Mouse (Mus musculus): ENCODE results near the gene Farp1. TPM values are rescaled to one million over a fixed set of nuclear protein-coding genes. Genes with fewer than 3 reads are reported as not detected.

The Farp1 gene
- polyA plus RNA-seq, 1 experiment = 28.8 TPM

DNA sequence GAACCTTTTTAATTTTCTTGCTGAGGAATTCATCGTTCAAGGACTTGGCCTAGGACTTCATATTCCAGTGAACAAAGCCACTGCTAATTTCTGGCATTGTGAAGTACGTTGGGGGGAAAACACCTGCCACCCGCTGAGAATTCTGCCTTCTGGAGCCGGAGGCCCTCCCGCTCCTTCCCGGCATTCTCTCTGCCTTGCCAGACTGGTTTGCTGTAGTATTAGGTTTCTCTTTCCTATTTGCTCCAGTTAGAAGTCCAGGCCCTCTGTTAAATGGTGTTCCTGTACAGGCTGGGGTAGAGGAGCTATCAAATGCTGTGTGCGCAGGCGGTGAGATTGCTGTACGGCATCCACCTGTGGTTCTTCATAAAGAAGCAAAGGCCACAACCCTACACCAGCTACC is 68.5 kb downstream of the Farp1 start:
- Histone ChIP-seq H3K4me1 (ENCODE audit: control insufficient read depth, insufficient read depth, low read length) (peaks cover 45% of the 10 kb centered on the region), H3K27me3 (replicated peaks; ENCODE audit: control insufficient read depth, insufficient read depth, low read length) (no peaks in the 10 kb centered on the region), H3K36me3 (ENCODE audit: control insufficient read depth, insufficient read depth, low read length) (no peaks in the 10 kb centered on the region), H3K27ac (ENCODE audit: insufficient read depth, low read depth, low read length) (peak overlapping the region; percentile 91), H3K4me3 (ENCODE audit: insufficient read depth, low read depth, low read length) (no peak overlapping the region)
- peak; percentile 84 for DNase-seq
- 48% methylated on average over 9 of the region's 9 CpGs for WGBS
- TF ChIP-seq POLR2A (IDR thresholded peaks at IDR 0.05; ENCODE audit: low read depth, low read length) (no peak), CTCF (conservative IDR thresholded peaks at IDR 0.05; ENCODE audit: insufficient read depth, insufficient read length, low read depth, low read length) (no peak)

DNA sequence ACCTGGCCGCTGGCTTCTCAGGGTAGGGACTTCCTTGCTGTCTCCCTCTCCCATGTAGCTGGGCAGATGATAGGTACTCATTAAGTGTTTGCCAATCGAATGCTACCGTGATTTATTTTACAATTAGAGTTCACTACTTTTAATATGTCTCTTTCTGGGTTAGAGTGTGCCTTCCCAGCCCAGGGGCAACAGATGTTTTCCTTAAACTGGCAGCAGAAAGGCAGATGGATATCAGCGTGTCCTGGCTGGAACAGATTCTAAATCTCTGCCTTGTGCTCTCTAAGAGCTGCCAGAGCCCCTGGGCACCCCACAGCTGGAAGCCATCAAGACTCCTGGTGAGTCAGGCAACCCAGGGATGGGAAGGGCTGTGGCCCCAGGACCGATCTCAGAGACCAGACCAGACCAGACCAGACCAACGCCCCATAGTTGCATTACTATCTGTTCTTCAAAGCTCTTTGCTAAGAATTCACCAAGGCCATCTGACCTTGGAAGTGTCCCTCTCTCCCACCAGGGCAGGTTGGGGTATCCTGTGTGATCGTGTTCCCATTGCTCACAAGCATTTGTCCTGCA is 69.8 kb downstream of the Farp1 start:
- Histone ChIP-seq H3K4me3 (ENCODE audit: insufficient read depth, low read depth, low read length) (no peak overlapping the region), H3K4me1 (ENCODE audit: control insufficient read depth, insufficient read depth, low read length) (peaks cover 53% of the 10 kb centered on the region), H3K27ac (ENCODE audit: insufficient read depth, low read depth, low read length) (peak overlapping the region; percentile 53; the same call in 1 of the 2 replicates), H3K36me3 (ENCODE audit: control insufficient read depth, insufficient read depth, low read length) (no peaks in the 10 kb centered on the region), H3K27me3 (replicated peaks; ENCODE audit: control insufficient read depth, insufficient read depth, low read length) (no peaks in the 10 kb centered on the region)
- no peak for TF ChIP-seq POLR2A (IDR thresholded peaks at IDR 0.05; ENCODE audit: low read depth, low read length)
- TF ChIP-seq CTCF (conservative IDR thresholded peaks at IDR 0.05; ENCODE audit: insufficient read depth, insufficient read length, low read depth, low read length) = no peak
- WGBS = 55% methylated on average over 7 of the region's 7 CpGs
- no peak for DNase-seq

DNA sequence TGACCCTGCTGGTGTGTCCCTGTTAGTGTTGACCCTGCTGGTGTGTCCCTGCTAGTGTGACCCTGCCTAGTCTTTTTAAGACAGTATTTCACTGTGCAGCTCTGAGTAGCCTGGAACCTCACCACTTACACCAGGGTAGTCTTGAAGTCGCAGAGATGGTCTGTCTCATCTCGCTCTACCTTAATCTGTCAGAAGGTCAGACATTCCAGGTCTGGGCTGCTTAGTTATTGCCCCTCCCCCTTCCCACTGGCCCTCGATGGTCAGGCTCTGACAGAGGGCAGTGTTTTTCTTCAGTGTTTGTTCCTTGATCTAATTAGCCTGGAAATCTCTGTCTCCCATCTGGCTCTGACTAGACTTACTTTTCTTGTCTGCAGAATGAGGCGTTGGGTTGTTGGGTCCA is 71.9 kb downstream of the Farp1 start:
- no peaks in the 10 kb centered on the region for H3K27me3 ChIP-seq (replicated peaks; ENCODE audit: control insufficient read depth, insufficient read depth, low read length)
- 41% methylated on average over 4 of the region's 4 CpGs for WGBS
- peaks cover 39% of the 10 kb centered on the region for H3K4me1 ChIP-seq (ENCODE audit: control insufficient read depth, insufficient read depth, low read length)
- no peaks in the 10 kb centered on the region for H3K36me3 ChIP-seq (ENCODE audit: control insufficient read depth, insufficient read depth, low read length)
- H3K4me3 ChIP-seq (ENCODE audit: insufficient read depth, low read depth, low read length) = no peak overlapping the region
- peak overlapping the region; percentile 18; the same call in 1 of the 2 replicates for H3K27ac ChIP-seq (ENCODE audit: insufficient read depth, low read depth, low read length)
- no peak for TF ChIP-seq CTCF (conservative IDR thresholded peaks at IDR 0.05; ENCODE audit: insufficient read depth, insufficient read length, low read depth, low read length)
- no peak for DNase-seq

DNA sequence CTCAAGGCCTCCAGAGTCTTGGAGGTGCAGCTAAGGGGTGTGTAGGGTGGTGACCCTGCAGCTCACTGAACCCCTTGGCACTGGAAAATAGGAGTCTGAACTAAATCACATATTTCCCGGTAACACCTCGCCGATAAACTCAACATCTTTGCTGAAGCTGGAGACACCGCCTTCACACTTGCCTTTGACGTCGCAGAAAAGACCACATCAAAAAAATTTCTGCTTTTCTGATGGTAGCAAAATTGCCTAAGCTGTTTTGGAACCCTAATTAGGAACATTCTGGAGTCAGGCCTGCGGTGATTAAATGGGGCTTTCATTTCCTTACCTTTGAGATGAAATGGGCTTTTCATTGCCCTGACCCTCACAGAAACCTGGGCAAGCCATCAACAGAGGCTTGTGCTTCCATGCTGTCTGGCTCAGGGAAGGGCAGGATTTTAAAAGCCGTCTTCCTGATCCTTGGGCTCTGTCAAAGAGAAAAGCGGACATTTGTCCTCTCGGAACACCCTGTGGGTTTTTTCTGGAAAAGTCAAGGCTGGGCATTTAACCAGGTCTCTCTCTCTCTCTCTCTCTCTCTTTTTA is 72.8 kb downstream of the Farp1 start:
- no peak for DNase-seq
- H3K4me1 ChIP-seq (ENCODE audit: control insufficient read depth, insufficient read depth, low read length) = peaks cover 32% of the 10 kb centered on the region
- H3K4me3 ChIP-seq (ENCODE audit: insufficient read depth, low read depth, low read length) = no peak overlapping the region
- H3K36me3 ChIP-seq (ENCODE audit: control insufficient read depth, insufficient read depth, low read length) = no peaks in the 10 kb centered on the region
- H3K27ac ChIP-seq (ENCODE audit: insufficient read depth, low read depth, low read length) = peak overlapping the region; percentile 61
- TF ChIP-seq CTCF (conservative IDR thresholded peaks at IDR 0.05; ENCODE audit: insufficient read depth, insufficient read length, low read depth, low read length) = no peak
- no peak for TF ChIP-seq POLR2A (IDR thresholded peaks at IDR 0.05; ENCODE audit: low read depth, low read length)
- H3K27me3 ChIP-seq (replicated peaks; ENCODE audit: control insufficient read depth, insufficient read depth, low read length) = no peaks in the 10 kb centered on the region
- 69% methylated on average over 10 of the region's 10 CpGs for WGBS

DNA sequence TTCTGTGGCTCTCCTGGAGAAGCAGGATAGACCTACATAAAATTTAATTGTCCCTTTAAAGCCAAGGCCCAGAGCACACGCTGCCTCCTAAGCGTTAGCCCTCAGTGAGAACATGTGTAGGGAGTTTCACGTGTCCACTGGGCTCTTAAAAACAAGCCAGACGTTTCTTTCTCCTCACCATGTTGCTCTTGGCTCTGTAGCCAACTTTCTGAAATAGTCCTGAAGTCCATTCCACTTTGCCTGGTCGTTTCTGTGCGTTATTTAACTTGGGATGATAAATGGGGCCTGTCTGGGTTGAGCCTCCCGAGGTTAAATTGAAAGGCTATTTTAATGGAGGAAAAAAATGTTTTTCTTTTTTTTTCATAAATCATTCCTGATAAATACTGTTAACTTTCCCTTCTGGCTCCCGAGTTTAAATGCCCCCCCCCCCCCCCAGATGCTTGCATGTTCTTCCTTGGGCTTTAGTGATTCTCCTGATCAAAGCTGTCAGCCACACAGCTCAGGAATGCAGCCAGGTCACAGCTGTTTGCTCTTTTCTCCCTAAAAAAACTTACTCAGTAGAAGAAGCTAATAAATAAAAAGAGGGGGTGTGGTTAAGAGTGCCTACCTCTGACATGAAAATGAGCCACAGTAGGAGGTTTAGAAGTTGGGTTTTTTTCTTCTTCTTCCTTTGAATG is 73.6 kb downstream of the Farp1 start:
- peaks cover 31% of the 10 kb centered on the region for H3K4me1 ChIP-seq (ENCODE audit: control insufficient read depth, insufficient read depth, low read length)
- TF ChIP-seq CTCF (conservative IDR thresholded peaks at IDR 0.05; ENCODE audit: insufficient read depth, insufficient read length, low read depth, low read length) (no peak), POLR2A (IDR thresholded peaks at IDR 0.05; ENCODE audit: low read depth, low read length) (no peak)
- H3K4me3 ChIP-seq (ENCODE audit: insufficient read depth, low read depth, low read length) = no peak overlapping the region
- no peaks in the 10 kb centered on the region for H3K36me3 ChIP-seq (ENCODE audit: control insufficient read depth, insufficient read depth, low read length)
- H3K27me3 ChIP-seq (replicated peaks; ENCODE audit: control insufficient read depth, insufficient read depth, low read length) = no peaks in the 10 kb centered on the region
- WGBS = 5% methylated on average over 8 of the region's 8 CpGs
- H3K27ac ChIP-seq (ENCODE audit: insufficient read depth, low read depth, low read length) = peak overlapping the region; percentile 91
- peak; percentile 82 for DNase-seq

DNA sequence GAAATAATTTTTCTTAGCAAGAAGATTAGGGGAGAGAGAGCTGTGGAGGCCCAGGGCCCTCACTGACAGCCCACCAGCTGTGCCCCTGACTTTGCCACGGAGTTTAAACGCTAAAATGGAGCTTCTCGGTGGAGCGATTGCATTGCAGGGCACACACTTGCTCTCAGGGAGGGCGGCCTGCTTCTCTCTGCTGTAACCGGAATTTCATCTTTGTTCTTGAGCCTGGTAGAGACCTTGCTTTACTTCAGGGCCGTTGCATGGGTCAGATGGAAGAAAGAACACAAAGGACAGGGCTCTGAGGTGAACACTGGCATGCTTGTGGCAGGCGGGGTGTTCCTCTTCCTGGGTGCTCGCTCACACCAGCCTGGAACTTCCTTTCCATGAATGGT is 74.1 kb downstream of the Farp1 start:
- H3K27ac ChIP-seq (ENCODE audit: insufficient read depth, low read depth, low read length) = peak overlapping the region; percentile 91
- no peaks in the 10 kb centered on the region for H3K27me3 ChIP-seq (replicated peaks; ENCODE audit: control insufficient read depth, insufficient read depth, low read length)
- H3K4me1 ChIP-seq (ENCODE audit: control insufficient read depth, insufficient read depth, low read length) = peaks cover 33% of the 10 kb centered on the region
- DNase-seq = peak; percentile 42
- TF ChIP-seq CTCF (conservative IDR thresholded peaks at IDR 0.05; ENCODE audit: insufficient read depth, insufficient read length, low read depth, low read length) (no peak), POLR2A (IDR thresholded peaks at IDR 0.05; ENCODE audit: low read depth, low read length) (no peak)
- WGBS = 22% methylated on average over 9 of the region's 9 CpGs
- no peaks in the 10 kb centered on the region for H3K36me3 ChIP-seq (ENCODE audit: control insufficient read depth, insufficient read depth, low read length)
- H3K4me3 ChIP-seq (ENCODE audit: insufficient read depth, low read depth, low read length) = no peak overlapping the region

DNA sequence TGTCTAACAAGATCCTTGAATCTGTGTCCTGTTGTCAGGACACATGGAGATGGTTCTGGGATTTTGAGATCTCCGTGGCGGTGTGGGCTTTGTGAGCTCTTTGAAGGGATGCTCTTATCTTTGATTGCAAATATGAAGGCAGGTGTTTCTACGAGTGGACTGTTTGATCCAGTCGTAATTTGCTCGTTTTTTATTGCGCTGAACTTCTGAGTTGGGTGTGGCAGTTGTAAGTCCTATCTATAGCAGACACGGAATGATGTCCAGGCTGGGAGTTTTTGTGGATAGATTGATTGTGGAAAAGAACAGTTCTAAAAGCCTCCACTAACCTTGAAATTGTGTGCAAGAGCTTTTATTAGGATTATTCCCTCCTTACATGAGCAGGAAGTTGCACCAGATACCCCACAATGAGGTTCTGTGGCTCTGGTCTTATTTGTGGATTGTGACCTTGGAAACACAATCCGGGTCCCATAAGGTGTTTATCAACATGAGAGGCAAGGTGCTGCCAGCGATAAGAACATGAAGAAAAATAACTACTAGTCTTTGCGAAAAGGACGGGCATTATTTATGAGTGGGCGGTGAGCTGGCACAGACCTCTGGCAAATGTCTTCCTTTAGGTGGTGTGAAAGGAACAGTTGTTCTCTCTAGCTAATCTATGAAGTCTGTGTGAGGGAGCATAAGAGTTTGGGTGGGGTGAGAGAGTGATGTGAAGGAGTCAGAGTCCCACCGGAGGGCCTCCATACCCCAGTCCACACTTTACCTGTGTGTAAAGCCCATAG is 75.7 kb downstream of the Farp1 start:
- DNase-seq = no peak
- no peak overlapping the region for H3K4me3 ChIP-seq (ENCODE audit: insufficient read depth, low read depth, low read length)
- peaks cover 36% of the 10 kb centered on the region for H3K4me1 ChIP-seq (ENCODE audit: control insufficient read depth, insufficient read depth, low read length)
- no peak for TF ChIP-seq CTCF (conservative IDR thresholded peaks at IDR 0.05; ENCODE audit: insufficient read depth, insufficient read length, low read depth, low read length)
- TF ChIP-seq POLR2A (IDR thresholded peaks at IDR 0.05; ENCODE audit: low read depth, low read length) = no peak
- no peaks in the 10 kb centered on the region for H3K27me3 ChIP-seq (replicated peaks; ENCODE audit: control insufficient read depth, insufficient read depth, low read length)
- WGBS = 75% methylated on average over 13 of the region's 13 CpGs
- no peaks in the 10 kb centered on the region for H3K36me3 ChIP-seq (ENCODE audit: control insufficient read depth, insufficient read depth, low read length)
- no peak overlapping the region for H3K27ac ChIP-seq (ENCODE audit: insufficient read depth, low read depth, low read length)
